Mouse (Mus musculus): ENCODE data around the gene Lrfn4.

- TF ChIP-seq FLI1 (IDR thresholded peaks at IDR 0.05; ENCODE audit: low read length) (no peak), GATA1 (IDR thresholded peaks at IDR 0.05; ENCODE audit: borderline replicate concordance, low read length) (no peak)
These were observed 27.0 kb downstream of the Lrfn4 start for GRCm38 (mm10) chr19:4588430-4588829.
